Mouse (Mus musculus) limb, embryonic 12.5 days (tissue): ENCODE measurements around the gene Gdf2. TPM values are rescaled to one million over a fixed set of nuclear protein-coding genes. Genes with fewer than 3 reads are reported as not detected.
A peak's percentile ranks its signal among the peaks of the same experiment; 100 is the strongest.

Source experiments
- ATAC-seq: fragments of 200-750 bp; cut with Nextera tagmentation; 2 replicates; pipeline ENCODE4 v1.8.0; 2017; ENCODE audit warnings: low read depth, moderate TSS enrichment; ENCODE audit not compliant: insufficient number of reproducible peaks, insufficient read depth, low FRiP score, low TSS enrichment
- H3K27ac ChIP-seq: fragments of 300-500 bp; sonication (generic); 2 replicates; pipeline ENCODE4 v1.5.1; 2016; ENCODE audit warnings: mild to moderate bottlenecking, moderate library complexity
- H3K27me3 ChIP-seq: fragments of 300-500 bp; sonication (generic); 2 replicates; pipeline ENCODE4 v1.6.1; 2016; ENCODE audit warnings: mild to moderate bottlenecking, moderate library complexity
- H3K36me3 ChIP-seq: fragments of 300-500 bp; sonication (generic); 2 replicates; pipeline ENCODE4 v1.6.1; 2016; ENCODE audit warnings: mild to moderate bottlenecking, moderate library complexity
- H3K4me1 ChIP-seq: fragments of 300-500 bp; sonication (generic); replicated peaks from 2 replicates; pipeline ENCODE4 v1.6.1; 2016
- H3K4me2 ChIP-seq: fragments of 300-500 bp; sonication (generic); 2 replicates; pipeline ENCODE4 v1.6.1; 2016; ENCODE audit warnings: mild to moderate bottlenecking, moderate library complexity
- H3K4me3 ChIP-seq: fragments of 300-500 bp; sonication (generic); replicated peaks from 2 replicates; pipeline ENCODE4 v1.5.1; 2016; ENCODE audit warnings: mild to moderate bottlenecking
- H3K9ac ChIP-seq: fragments of 300-500 bp; sonication (generic); replicated peaks from 2 replicates; pipeline ENCODE4 v1.6.1; 2016; ENCODE audit warnings: mild to moderate bottlenecking, moderate library complexity
- H3K9me3 ChIP-seq: fragments of 300-500 bp; sonication (generic); 2 replicates; pipeline ENCODE4 v1.6.1; 2016; ENCODE audit warnings: mild to moderate bottlenecking, moderate library complexity
- WGBS: fragments of 180-500 bp; shearing (Covaris S2); methylation state at CpG from one replicate; pipeline ENCODE4 v1.1.7; 2016; 5-methylcytosine and 5-hydroxymethylcytosine counted together
- polyA plus RNA-seq: library from polyadenylated mRNA; unstranded; fragments of >200 nt; fragmentation: Nextera tagmentation; extraction: Ambion mirVana; gene quantifications from 2 replicates; pipeline ENCODE4 v1.2.1, GENCODE M21; 2016

The Gdf2 gene
- polyA plus RNA-seq, 1 experiment from 2014 or later, result not detected

GRCm38 (mm10) chr14:33958186-33958585, 17.3 kb downstream of the Gdf2 start:
- H3K4me2 ChIP-seq, result no peak overlapping the region
- H3K9ac ChIP-seq, result no peak overlapping the region
- no peak overlapping the region for H3K4me3 ChIP-seq
- no peak overlapping the region for H3K27ac ChIP-seq
- no peaks in the 10 kb centered on the region for H3K4me1 ChIP-seq
- H3K36me3 ChIP-seq, result no peaks in the 10 kb centered on the region
- ATAC-seq, result no peak
- H3K27me3 ChIP-seq, result peaks cover 6% of the 10 kb centered on the region; the same call in 1 of the 2 replicates
- 86% methylated on average over 4 of the region's 4 CpGs for WGBS
- H3K9me3 ChIP-seq, result no peaks in the 10 kb centered on the region

- H3K4me1 ChIP-seq, result no peaks in the 10 kb centered on the region
- H3K27ac ChIP-seq, result no peak overlapping the region
- no peak for ATAC-seq
- peaks cover 6% of the 10 kb centered on the region; the same call in 1 of the 2 replicates for H3K27me3 ChIP-seq
- no peak overlapping the region for H3K9ac ChIP-seq
- no peaks in the 10 kb centered on the region for H3K9me3 ChIP-seq
- H3K4me3 ChIP-seq, result no peak overlapping the region
- H3K36me3 ChIP-seq, result no peaks in the 10 kb centered on the region
- WGBS, result 79% methylated on average over 3 of the region's 3 CpGs
- H3K4me2 ChIP-seq, result no peak overlapping the region
Observed at GRCm38 (mm10) chr14:33958841-33959240, 18.0 kb downstream of the Gdf2 start.

GRCm38 (mm10) chr14:33959341-33959740, 18.5 kb downstream of the Gdf2 start:
- 12% methylated on average over 9 of the region's 9 CpGs for WGBS
- no peak for ATAC-seq

GRCm38 (mm10) chr14:33965675-33966074, 24.8 kb downstream of the Gdf2 start:
- Histone ChIP-seq H3K4me1 (no peaks in the 10 kb centered on the region), H3K36me3 (no peaks in the 10 kb centered on the region), H3K4me2 (no peak overlapping the region), H3K27me3 (no peaks in the 10 kb centered on the region; the same call in 1 of the 2 replicates), H3K9ac (no peak overlapping the region), H3K4me3 (no peak overlapping the region), H3K27ac (no peak overlapping the region), H3K9me3 (no peaks in the 10 kb centered on the region)
- WGBS, result 63% methylated on average over 7 of the region's 7 CpGs
- no peak for ATAC-seq

More at GRCm38 (mm10) chr14:33959341-33959740, 18.5 kb downstream of the Gdf2 start:
- no peaks in the 10 kb centered on the region for H3K36me3 ChIP-seq
- no peak overlapping the region for H3K9ac ChIP-seq
- H3K27me3 ChIP-seq, result peaks cover 6% of the 10 kb centered on the region; the same call in 1 of the 2 replicates
- no peaks in the 10 kb centered on the region for H3K4me1 ChIP-seq
- no peak overlapping the region for H3K4me2 ChIP-seq
- H3K9me3 ChIP-seq, result no peaks in the 10 kb centered on the region
- no peak overlapping the region for H3K4me3 ChIP-seq
- no peak overlapping the region for H3K27ac ChIP-seq

GRCm38 (mm10) chr14:33972679-33973078, 31.8 kb downstream of the Gdf2 start:
- no peak overlapping the region for H3K27ac ChIP-seq
- H3K4me2 ChIP-seq, result no peak overlapping the region
- H3K4me1 ChIP-seq, result peaks cover under 1% of the 10 kb centered on the region; the same call in 1 of the 2 replicates
- no peak for ATAC-seq
- peaks cover 23% of the 10 kb centered on the region for H3K27me3 ChIP-seq
- no peaks in the 10 kb centered on the region for H3K9me3 ChIP-seq
- H3K4me3 ChIP-seq, result no peak overlapping the region
- H3K36me3 ChIP-seq, result no peaks in the 10 kb centered on the region
- no peak overlapping the region for H3K9ac ChIP-seq
- 47% methylated on average over 7 of the region's 7 CpGs for WGBS

GRCm38 (mm10) chr14:33974752-33975151, 33.9 kb downstream of the Gdf2 start:
- Histone ChIP-seq H3K4me2 (no peak overlapping the region), H3K4me3 (no peak overlapping the region), H3K9me3 (no peaks in the 10 kb centered on the region), H3K9ac (no peak overlapping the region), H3K27me3 (peaks cover 44% of the 10 kb centered on the region), H3K27ac (no peak overlapping the region), H3K4me1 (peaks cover 11% of the 10 kb centered on the region), H3K36me3 (no peaks in the 10 kb centered on the region)
- ATAC-seq, result no peak
- 80% methylated on average over 5 of the region's 5 CpGs for WGBS

- no peak for ATAC-seq
- WGBS, result 14% methylated on average over 7 of the region's 7 CpGs
- H3K27me3 ChIP-seq, result peaks cover 40% of the 10 kb centered on the region
Observed at GRCm38 (mm10) chr14:33977748-33978147, 36.9 kb downstream of the Gdf2 start.

GRCm38 (mm10) chr14:33978604-33979059, 37.8 kb downstream of the Gdf2 start, which contains the start of gene Zfp488:
Zfp488 (minus strand) TSS chr14:33978764.
- peaks cover 40% of the 10 kb centered on the region for H3K27me3 ChIP-seq
- H3K4me2 ChIP-seq, result peak within 1 kb of the TSS; percentile 77
- no peak within 1 kb of the TSS for H3K27ac ChIP-seq
- H3K4me1 ChIP-seq, result peaks cover 11% of the 10 kb centered on the region
- H3K4me3 ChIP-seq, result peak within 1 kb of the TSS; percentile 42
- 2% methylated on average over 25 of the region's 25 CpGs for WGBS
- H3K9ac ChIP-seq, result 0 out of 2 replicates have a peak within 1 kb of the TSS, but pooled peaks have one; percentile 42
- peak; percentile 71 for ATAC-seq
- H3K9me3 ChIP-seq, result no peaks in the 10 kb centered on the region
- no peaks in the 10 kb centered on the region for H3K36me3 ChIP-seq

More at GRCm38 (mm10) chr14:33977748-33978147, 36.9 kb downstream of the Gdf2 start:
- Histone ChIP-seq H3K4me1 (peaks cover 11% of the 10 kb centered on the region), H3K27ac (no peak overlapping the region), H3K4me2 (peak overlapping the region; percentile 77), H3K36me3 (no peaks in the 10 kb centered on the region), H3K4me3 (no peak overlapping the region), H3K9me3 (no peaks in the 10 kb centered on the region), H3K9ac (no peak overlapping the region)

GRCm38 (mm10) chr14:33989201-33989600, 48.4 kb downstream of the Gdf2 start:
- 63% methylated on average over 3 of the region's 3 CpGs for WGBS
- peaks cover 16% of the 10 kb centered on the region for H3K27me3 ChIP-seq
- no peak overlapping the region for H3K9ac ChIP-seq
- H3K4me3 ChIP-seq, result no peak overlapping the region
- no peak for ATAC-seq
- no peaks in the 10 kb centered on the region for H3K4me1 ChIP-seq
- H3K4me2 ChIP-seq, result no peak overlapping the region
- no peaks in the 10 kb centered on the region for H3K9me3 ChIP-seq
- no peak overlapping the region for H3K27ac ChIP-seq
- H3K36me3 ChIP-seq, result no peaks in the 10 kb centered on the region

GRCm38 (mm10) chr14:33991971-33992370, 51.1 kb downstream of the Gdf2 start:
- WGBS, result 71% methylated on average over 4 of the region's 4 CpGs
- no peaks in the 10 kb centered on the region for H3K9me3 ChIP-seq
- no peak overlapping the region for H3K9ac ChIP-seq
- no peak overlapping the region for H3K4me2 ChIP-seq
- no peak overlapping the region for H3K4me3 ChIP-seq
- H3K27ac ChIP-seq, result no peak overlapping the region
- H3K36me3 ChIP-seq, result no peaks in the 10 kb centered on the region
- H3K4me1 ChIP-seq, result 0 out of 2 replicates have a peak, but pooled peaks cover under 1% of the 10 kb centered on the region
- ATAC-seq, result no peak
- peaks cover 16% of the 10 kb centered on the region for H3K27me3 ChIP-seq

GRCm38 (mm10) chr14:33993051-33993450, 52.2 kb downstream of the Gdf2 start:
- H3K27me3 ChIP-seq, result peaks cover 16% of the 10 kb centered on the region
- no peak for ATAC-seq
- no peak overlapping the region for H3K4me2 ChIP-seq
- H3K9ac ChIP-seq, result no peak overlapping the region
- H3K27ac ChIP-seq, result no peak overlapping the region
- H3K4me1 ChIP-seq, result 0 out of 2 replicates have a peak, but pooled peaks cover 4% of the 10 kb centered on the region
- H3K36me3 ChIP-seq, result no peaks in the 10 kb centered on the region
- 93% methylated on average over 9 of the region's 9 CpGs for WGBS
- H3K9me3 ChIP-seq, result no peaks in the 10 kb centered on the region
- H3K4me3 ChIP-seq, result no peak overlapping the region
